Mouse (Mus musculus) macrophage (primary cell): ENCODE data around the gene Faf1. TPM values are rescaled to one million over a fixed set of nuclear protein-coding genes. Genes with fewer than 3 reads are reported as not detected.

Experiments used
- H3K27ac ChIP-seq: fragments of 350-480 bp; formaldehyde crosslinking; 2 replicates; pipeline ENCODE4 v1.9.0; 2021
- H3K36me3 ChIP-seq: fragments of 350-480 bp; formaldehyde crosslinking; 2 replicates; pipeline ENCODE4 v1.9.0; 2021; ENCODE audit errors: inconsistent target
- H3K4me3 ChIP-seq: fragments of 350-480 bp; formaldehyde crosslinking; 2 replicates; pipeline ENCODE4 v1.9.0; 2021; ENCODE audit errors: inconsistent target
- H3K79me2 ChIP-seq: fragments of 350-480 bp; formaldehyde crosslinking; 2 replicates; pipeline ENCODE4 v1.9.0; 2021; ENCODE audit errors: inconsistent target
- WGBS: methylation state at CpG from one replicate; pipeline ENCODE4 v1.1.7; 2026; ENCODE audit warnings: inconsistent platforms; ENCODE audit not compliant: missing documents; 5-methylcytosine and 5-hydroxymethylcytosine counted together
- polyA plus RNA-seq: library from polyadenylated mRNA; stranded (reverse); fragments of 250-400 nt; gene quantifications from 3 replicates; pipeline ENCODE4 v1.2.4, GENCODE M21; 2018; ENCODE audit warnings: inconsistent platforms
- total RNA-seq, 78 experiments: library from RNA; depleted of rRNA; stranded (reverse); fragments of 250-400 nt; gene quantifications; 1 replicate in 9 of 78; 2 replicates in 24 of 78; 3 replicates in 43 of 78; 4 replicates in 2 of 78; pipeline ENCODE4 v1.2.4; 2018; ENCODE audit warnings: inconsistent platforms in 56 of 78

Faf1 gene
- total RNA-seq (2018; cell fraction: chromatin; rRNA removed) = 10 to 100 TPM; 10.6 to 77.5 (median 60.7) TPM
- total RNA-seq (2018; cell fraction: cytosol; rRNA removed) = 10 to 100 TPM; 14.9 to 23.3 (median 18.8) TPM
- total RNA-seq (2018; cell fraction: nucleus; rRNA removed) = 10 to 100 TPM; 11.7 to 51.8 (median 32.3) TPM
- 15.1 to 23.0 TPM (median 20.8 TPM) in 3 replicates for polyA plus RNA-seq

DNA sequence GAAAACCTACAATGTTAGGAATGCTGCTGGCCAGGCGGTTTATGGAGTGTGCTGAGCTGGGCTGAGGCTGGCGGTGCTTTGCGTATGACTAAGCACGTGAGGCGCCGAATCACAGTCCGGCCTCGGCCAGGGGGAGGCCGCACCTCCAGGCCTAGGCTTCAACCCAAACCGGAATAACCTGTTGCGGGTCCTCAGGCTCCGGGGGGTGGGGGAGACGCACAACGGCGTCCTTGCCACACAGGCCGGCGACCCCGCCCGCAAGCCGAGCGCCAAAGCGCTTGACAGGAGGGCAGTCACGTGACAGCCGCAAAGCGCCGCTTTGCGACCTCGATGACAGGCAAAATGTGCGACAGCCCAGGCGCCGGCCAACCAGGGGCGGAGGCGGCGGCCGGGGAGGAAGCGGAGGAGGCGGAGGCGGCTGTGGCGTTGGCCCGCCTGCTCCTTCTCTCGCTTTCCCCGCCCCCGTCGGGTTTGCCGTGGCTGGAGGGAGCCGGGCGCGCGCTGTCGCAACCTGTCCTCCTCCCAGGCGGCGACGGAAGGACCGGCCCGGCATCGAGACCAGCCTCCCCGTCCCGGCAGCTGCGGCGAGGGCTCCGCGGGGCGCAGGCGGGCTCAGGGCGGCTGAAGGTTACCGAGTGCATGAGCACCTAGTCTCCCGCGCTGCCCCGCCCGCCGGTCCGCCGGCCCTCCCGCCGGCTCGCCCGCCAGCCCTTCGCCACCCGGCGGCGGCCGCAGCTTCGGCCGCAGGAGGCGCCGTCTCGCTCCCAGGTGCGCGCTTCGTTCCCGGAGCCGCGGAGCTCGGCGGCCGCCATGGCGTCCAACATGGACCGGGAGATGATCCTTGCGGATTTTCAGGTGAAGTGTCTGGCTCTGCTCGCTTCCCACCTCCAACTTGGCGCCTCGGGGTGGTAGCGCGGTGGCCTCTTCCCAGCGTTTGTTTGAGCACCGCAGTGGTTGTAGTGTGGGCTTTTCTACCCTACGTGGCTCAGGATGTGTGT, at the start of gene Faf1:
Faf1 (plus strand) TSS at position 371 of the 998 bp plus-strand sequence.
- Histone ChIP-seq H3K27ac (peak within 1 kb of the TSS; percentile 84), H3K79me2 (peaks cover 46% of the 10 kb centered on the region), H3K36me3 (no peaks in the 10 kb centered on the region), H3K4me3 (peak within 1 kb of the TSS; percentile 90)
- WGBS = under 1% methylated on average over 103 of the region's 107 CpGs

- H3K27ac ChIP-seq = no peak overlapping the region
- WGBS = 53% methylated on average over 2 of the region's 2 CpGs
- H3K36me3 ChIP-seq = no peaks in the 10 kb centered on the region
- no peaks in the 10 kb centered on the region for H3K79me2 ChIP-seq
- H3K4me3 ChIP-seq = no peak overlapping the region
These were observed 46.2 kb upstream of the Faf1 start for GRCm38 (mm10) chr4:109630215-109630614.

- Histone ChIP-seq H3K4me3 (no peak overlapping the region), H3K36me3 (no peaks in the 10 kb centered on the region), H3K79me2 (no peaks in the 10 kb centered on the region), H3K27ac (no peak overlapping the region)
- 95% methylated on average over 4 of the region's 4 CpGs for WGBS
These were observed 45.4 kb upstream of the Faf1 start for GRCm38 (mm10) chr4:109631029-109631428.

DNA sequence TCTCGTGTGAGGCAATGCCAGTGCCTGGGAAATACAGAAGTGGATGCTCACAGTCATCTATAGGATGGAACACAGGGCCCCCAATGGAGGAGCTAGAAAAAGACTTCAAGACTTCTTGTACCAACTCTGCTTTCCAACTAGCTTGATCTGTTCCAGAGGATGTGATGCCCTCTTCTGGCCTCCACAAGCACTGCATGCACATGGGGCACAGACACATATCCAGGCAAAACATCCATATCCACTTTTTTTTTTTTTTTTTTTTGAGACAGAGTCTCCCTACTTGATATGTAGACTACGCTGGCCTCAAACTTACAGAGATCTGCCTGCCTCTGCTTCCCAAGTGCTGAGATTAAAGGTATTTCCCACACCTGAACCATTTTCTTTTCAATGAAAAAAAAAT, 41.4 kb upstream of the Faf1 start:
- no peak overlapping the region for H3K4me3 ChIP-seq
- 89% methylated on average over 2 of the region's 2 CpGs for WGBS
- no peaks in the 10 kb centered on the region for H3K79me2 ChIP-seq
- no peak overlapping the region for H3K27ac ChIP-seq
- H3K36me3 ChIP-seq = no peaks in the 10 kb centered on the region

DNA sequence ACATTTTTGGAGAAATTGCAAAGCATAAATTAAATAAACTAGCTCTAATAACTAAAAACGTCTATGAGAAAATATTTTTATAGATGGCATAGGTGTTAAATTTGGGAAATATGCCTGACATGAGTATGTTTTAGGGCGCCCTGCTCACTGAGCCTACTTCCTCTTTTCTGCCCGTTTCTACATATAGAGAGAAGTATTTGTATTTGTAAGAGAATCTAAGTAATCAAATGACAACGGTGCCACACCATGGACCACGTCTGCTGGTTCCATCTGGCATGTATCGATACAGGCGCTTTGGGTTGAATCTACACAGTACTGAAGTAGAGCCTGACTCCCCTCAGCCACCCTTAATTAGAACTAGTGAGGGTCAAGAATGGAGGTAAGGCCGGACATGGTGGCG, 37.0 kb upstream of the Faf1 start:
- Histone ChIP-seq H3K36me3 (no peaks in the 10 kb centered on the region), H3K27ac (no peak overlapping the region), H3K4me3 (no peak overlapping the region), H3K79me2 (no peaks in the 10 kb centered on the region)
- 61% methylated on average over 9 of the region's 9 CpGs for WGBS

GRCm38 (mm10) chr4:109640141-109640540, 36.2 kb upstream of the Faf1 start:
- H3K27ac ChIP-seq = no peak overlapping the region
- no peaks in the 10 kb centered on the region for H3K36me3 ChIP-seq
- H3K4me3 ChIP-seq = no peak overlapping the region
- WGBS = 92% methylated on average over 7 of the region's 7 CpGs
- no peaks in the 10 kb centered on the region for H3K79me2 ChIP-seq

- H3K79me2 ChIP-seq = no peaks in the 10 kb centered on the region
- H3K27ac ChIP-seq = no peak overlapping the region
- 96% methylated on average over 3 of the region's 3 CpGs for WGBS
- no peaks in the 10 kb centered on the region for H3K36me3 ChIP-seq
- H3K4me3 ChIP-seq = no peak overlapping the region
These were observed 34.9 kb upstream of the Faf1 start for GRCm38 (mm10) chr4:109641451-109641850.

- WGBS = 75% methylated on average over 4 of the region's 4 CpGs
- Histone ChIP-seq H3K79me2 (no peaks in the 10 kb centered on the region), H3K4me3 (no peak overlapping the region), H3K36me3 (no peaks in the 10 kb centered on the region), H3K27ac (no peak overlapping the region)
These were observed 29.1 kb upstream of the Faf1 start for GRCm38 (mm10) chr4:109647281-109647680.

- no peak overlapping the region for H3K27ac ChIP-seq
- H3K36me3 ChIP-seq = no peaks in the 10 kb centered on the region
- H3K79me2 ChIP-seq = no peaks in the 10 kb centered on the region
- 65% methylated on average over 5 of the region's 5 CpGs for WGBS
- no peak overlapping the region for H3K4me3 ChIP-seq
These were observed 27.1 kb upstream of the Faf1 start for GRCm38 (mm10) chr4:109649331-109649730.

GRCm38 (mm10) chr4:109653251-109653650, 23.1 kb upstream of the Faf1 start:
- Histone ChIP-seq H3K79me2 (no peaks in the 10 kb centered on the region), H3K4me3 (no peak overlapping the region), H3K36me3 (no peaks in the 10 kb centered on the region), H3K27ac (no peak overlapping the region)

GRCm38 (mm10) chr4:109654701-109655100, 21.7 kb upstream of the Faf1 start:
- no peaks in the 10 kb centered on the region for H3K36me3 ChIP-seq
- 0 out of 2 replicates have a peak, but pooled peaks cover 4% of the 10 kb centered on the region for H3K79me2 ChIP-seq
- H3K27ac ChIP-seq = no peak overlapping the region
- no peak overlapping the region for H3K4me3 ChIP-seq
- WGBS = 100% methylated on average over 2 of the region's 2 CpGs

- Histone ChIP-seq H3K27ac (no peak overlapping the region), H3K4me3 (no peak overlapping the region), H3K79me2 (peaks cover 14% of the 10 kb centered on the region), H3K36me3 (no peaks in the 10 kb centered on the region)
- 94% methylated on average over 2 of the region's 2 CpGs for WGBS
These were observed 20.6 kb upstream of the Faf1 start for GRCm38 (mm10) chr4:109655738-109656137.

DNA sequence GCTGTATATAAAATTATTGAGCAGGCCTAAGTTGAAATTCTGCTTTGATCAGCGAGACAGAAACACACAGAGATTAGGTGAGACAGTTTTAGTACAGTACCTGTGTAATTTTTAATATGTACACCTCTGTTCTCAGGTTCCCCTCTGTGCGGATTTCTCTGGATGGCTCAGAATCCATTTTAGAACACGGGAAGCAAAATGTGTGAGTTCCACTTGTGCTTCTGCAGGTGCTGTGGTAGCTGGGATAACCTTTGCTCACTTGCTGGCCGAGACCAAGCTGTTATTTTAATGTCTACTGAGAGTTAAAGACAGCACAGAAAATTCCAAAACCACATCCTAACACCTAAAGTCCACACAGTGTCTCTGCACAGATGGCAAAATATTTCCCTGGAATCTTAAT, 20.1 kb upstream of the Faf1 start:
- Histone ChIP-seq H3K36me3 (no peaks in the 10 kb centered on the region), H3K27ac (no peak overlapping the region), H3K4me3 (peak overlapping the region; percentile 31), H3K79me2 (peaks cover 20% of the 10 kb centered on the region)
- 57% methylated on average over 4 of the region's 4 CpGs for WGBS

- no peaks in the 10 kb centered on the region for H3K36me3 ChIP-seq
- WGBS = under 1% methylated on average over 52 of the region's 53 CpGs
- H3K27ac ChIP-seq = no peak overlapping the region
These were observed 19.2 kb upstream of the Faf1 start for GRCm38 (mm10) chr4:109657021-109657850.

More at GRCm38 (mm10) chr4:109657021-109657850, 19.2 kb upstream of the Faf1 start:
- Histone ChIP-seq H3K79me2 (peaks cover 29% of the 10 kb centered on the region), H3K4me3 (peak overlapping the region; percentile 31)
